Mouse (Mus musculus) erythroblast, embryonic 14.5 days (primary cell): ENCODE measurements around the gene Lmo4.

Experiments used
- GATA1 ChIP-seq: IDR thresholded peaks from 2 replicates; pipeline ENCODE4 v1.6.1; 2012; ENCODE audit warnings: low read length, inconsistent platforms, mixed read lengths
- TAL1 ChIP-seq: IDR thresholded peaks from 3 replicates; pipeline ENCODE4 v1.6.1; 2012; ENCODE audit warnings: low read length, inconsistent platforms, mixed read lengths

DNA sequence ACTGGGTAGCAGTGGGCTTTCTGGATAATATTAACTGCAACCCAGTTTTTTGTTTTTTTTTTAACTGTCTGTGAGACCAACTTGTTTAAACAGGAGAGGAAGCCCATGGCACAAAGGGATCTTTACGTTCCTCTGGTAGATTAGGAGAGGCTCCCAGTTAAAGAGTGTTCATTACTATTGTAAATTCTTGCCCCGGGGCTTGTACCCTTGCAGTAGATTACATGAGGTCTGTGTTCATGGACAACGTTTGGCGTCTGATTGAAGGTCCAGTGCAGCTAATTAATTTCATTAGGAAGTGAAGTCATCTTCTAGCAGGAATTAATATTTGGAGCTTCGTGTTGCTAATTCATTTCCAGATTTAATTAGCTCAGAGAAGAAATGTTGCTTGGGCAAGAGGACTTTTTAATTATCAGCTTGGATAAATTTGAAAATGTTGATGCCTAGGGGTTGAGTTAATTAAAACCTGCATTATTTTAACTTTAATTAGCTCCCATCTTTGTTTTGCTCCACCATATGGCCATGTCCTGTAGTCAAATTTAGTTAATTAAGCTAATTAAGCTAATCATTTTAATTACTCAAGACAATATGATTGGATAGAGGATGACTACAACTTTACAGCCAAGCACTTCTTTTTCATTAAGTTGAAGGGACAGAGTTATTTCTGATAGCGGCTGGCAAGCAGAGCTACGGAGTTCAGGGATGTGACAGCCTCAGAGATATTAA, 31.0 kb downstream of the Lmo4 start:
- TF ChIP-seq GATA1 (no peak), TAL1 (no peak)
